In the genomic region with DNA sequence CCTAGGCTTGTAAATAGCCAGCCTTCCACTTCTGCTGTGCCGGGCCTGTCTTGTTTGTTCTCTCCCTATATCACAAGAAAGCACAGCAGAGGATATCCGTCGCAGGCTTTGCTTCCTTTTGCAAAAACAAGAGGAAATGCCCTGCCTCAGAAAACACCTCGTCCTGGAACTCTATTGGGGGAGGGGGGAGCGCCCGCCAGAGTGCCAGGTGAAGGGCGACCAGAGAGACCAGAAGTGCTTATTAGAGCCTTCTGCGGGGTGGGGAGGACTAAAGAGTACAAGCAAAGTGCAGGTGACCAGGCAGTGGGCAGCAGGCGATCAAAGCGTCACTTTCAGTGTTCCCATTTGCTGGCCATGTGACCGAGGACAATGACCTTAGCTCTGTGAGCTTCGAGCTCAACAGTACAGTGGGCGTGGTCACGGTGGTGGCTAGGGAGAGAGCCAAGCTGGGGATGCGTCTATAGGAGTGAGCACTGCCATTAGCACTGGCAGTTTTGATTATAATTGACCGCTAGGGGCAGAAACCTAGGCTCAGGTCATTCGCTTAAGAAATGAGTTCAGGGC, we compare ENCODE assay signal across 8 mouse cellular contexts. TPM values are rescaled to one million over a fixed set of nuclear protein-coding genes. Genes with fewer than 3 reads are reported as not detected.
DNase-seq lines count a peak whose midpoint lies in the region; ATAC-seq and TF ChIP-seq lines count a peak whose summit lies in the region.

No protein-coding gene starts in this region.

- no peak for DNase-seq in layer of hippocampus, adult 2 months (ENCODE audit: low spot score in 2 of 2)
- DNase-seq in layer of hippocampus, adult 18-20 months (ENCODE audit: low spot score in 2 of 2): no peak
- DNase-seq in heart, postnatal 25 days (ENCODE audit: low spot score): peak; percentile 67
- DNase-seq in limb, embryonic 10.5 days (ENCODE audit: low spot score): peak; percentile 52
- DNase-seq in mesoderm, embryonic 11.5 days (ENCODE audit: low read depth, low spot score): peak; percentile 68
- DNase-seq in left cerebral cortex, adult 9 months (ENCODE audit: low spot score in 2 of 2): no peak

- H3K27ac ChIP-seq in layer of hippocampus, adult 2 months: peak overlapping the region; percentile 79
- H3K27ac ChIP-seq in embryonic facial prominence, embryonic 13.5 days: peak overlapping the region; percentile 62; the same call in 1 of the 2 replicates
- peak overlapping the region; percentile 85 for H3K27ac ChIP-seq in limb, embryonic 10.5 days
- peak overlapping the region; percentile 72 for H3K27ac ChIP-seq in stomach, embryonic 15.5 days

- no peak for ATAC-seq in embryonic facial prominence, embryonic 13.5 days (ENCODE audit: insufficient number of reproducible peaks, insufficient read depth, low FRiP score, low TSS enrichment, low read depth)
- ATAC-seq in stomach, embryonic 15.5 days (ENCODE audit: insufficient read depth, low FRiP score, low read depth): peak; percentile 47

- H3K9ac ChIP-seq in embryonic facial prominence, embryonic 13.5 days: no peak overlapping the region
- no peak overlapping the region for H3K9ac ChIP-seq in stomach, embryonic 15.5 days

- no peaks in the 10 kb centered on the region for H3K27me3 ChIP-seq in embryonic facial prominence, embryonic 13.5 days
- H3K27me3 ChIP-seq in limb, embryonic 10.5 days (ENCODE audit: low read depth, poor library complexity, severe bottlenecking): no peaks in the 10 kb centered on the region
- no peaks in the 10 kb centered on the region for H3K27me3 ChIP-seq in stomach, embryonic 15.5 days (replicated peaks)

- intact Hi-C loops in heart, postnatal 25 days (cut with DNase I): loop anchor here (2.0 kb wide), 2 partner anchors 35 to 47 kb away; no protein-coding TSS in a partner anchor

- H3K4me3 ChIP-seq in layer of hippocampus, adult 2 months: no peak overlapping the region
- no peak overlapping the region for H3K4me3 ChIP-seq in embryonic facial prominence, embryonic 13.5 days
- 0 out of 2 replicates have a peak overlapping the region, but pooled peaks have one; percentile 19 for H3K4me3 ChIP-seq in limb, embryonic 10.5 days
- no peak overlapping the region for H3K4me3 ChIP-seq in stomach, embryonic 15.5 days (replicated peaks)

- peaks cover 32% of the 10 kb centered on the region for H3K4me1 ChIP-seq in embryonic facial prominence, embryonic 13.5 days
- H3K4me1 ChIP-seq in limb, embryonic 10.5 days: peaks cover 69% of the 10 kb centered on the region
- H3K4me1 ChIP-seq in stomach, embryonic 15.5 days: peaks cover 10% of the 10 kb centered on the region; the same call in 1 of the 2 replicates

- peak overlapping the region; percentile 16; the same call in 1 of the 2 replicates for H3K4me2 ChIP-seq in embryonic facial prominence, embryonic 13.5 days
- H3K4me2 ChIP-seq in stomach, embryonic 15.5 days: peak overlapping the region; percentile 16; the same call in 1 of the 2 replicates

- 0 out of 2 replicates have a peak, but pooled peaks cover 3% of the 10 kb centered on the region for H3K36me3 ChIP-seq in embryonic facial prominence, embryonic 13.5 days
- peaks cover 11% of the 10 kb centered on the region for H3K36me3 ChIP-seq in limb, embryonic 10.5 days
- H3K36me3 ChIP-seq in stomach, embryonic 15.5 days: no peaks in the 10 kb centered on the region

- 29% methylated on average over 17 of the region's 17 CpGs for WGBS in embryonic facial prominence, embryonic 13.5 days
- WGBS in limb, embryonic 10.5 days: 17% methylated on average over 17 of the region's 17 CpGs
- WGBS in stomach, embryonic 15.5 days: 27% methylated on average over 17 of the region's 17 CpGs

- no peaks in the 10 kb centered on the region for H3K9me3 ChIP-seq in embryonic facial prominence, embryonic 13.5 days
- H3K9me3 ChIP-seq in limb, embryonic 10.5 days (replicated peaks): no peaks in the 10 kb centered on the region
- H3K9me3 ChIP-seq in stomach, embryonic 15.5 days: no peaks in the 10 kb centered on the region

- peak; percentile 60 for TF ChIP-seq CTCF in layer of hippocampus, adult 2 months (conservative IDR thresholded peaks at IDR 0.05)

RNA-seq across cellular contexts. Expression of gene Klhl3, which starts 45.8 kb away (rescaled TPM):
- 10 to 100 TPM; 48.3 to 48.4 TPM for total RNA-seq in layer of hippocampus, adult 2 months (2021)
- 10 to 100 TPM; 47.1 to 48.6 TPM for total RNA-seq in layer of hippocampus, adult 18-20 months (2021)
- polyA plus RNA-seq in embryonic facial prominence, embryonic 13.5 days (2015; fragmentation: Nextera tagmentation; extraction: Ambion mirVana): 2.5 and 3.5 TPM in 2 replicates
- total RNA-seq in heart, postnatal 25 days (2021): 1 to 10 TPM; 2.6 TPM
- polyA plus RNA-seq in limb, embryonic 10.5 days (2016; fragmentation: Nextera tagmentation; extraction: Ambion mirVana): 2.1 and 3.2 TPM in 2 replicates
- polyA plus RNA-seq in stomach, embryonic 15.5 days (2015; fragmentation: Nextera tagmentation; extraction: Ambion mirVana): 3.2 and 3.4 TPM in 2 replicates

Comparison
In these comparisons a context has a peak if more than half of its experiments do, and no peak if none do; other contexts are left out.
1. DNase-seq: peak in heart, postnatal 25 days (single experiment), limb, embryonic 10.5 days (single experiment) and mesoderm, embryonic 11.5 days (single experiment); none in layer of hippocampus, adult 2 months (0 of 2), layer of hippocampus, adult 18-20 months (0 of 2) and left cerebral cortex, adult 9 months (0 of 2).
2. RNA of gene Klhl3, which starts 45.8 kb away (total RNA-seq): 47.1 to 48.6 TPM in layer of hippocampus, adult 18-20 months and 48.3 to 48.4 TPM in layer of hippocampus, adult 2 months; 2.6 TPM in heart, postnatal 25 days; every median in the first group is over 10 times any median in the second.
3. Peak in every context shown above with its lines, with median percentiles within 50 percentile points of each other: H3K27ac ChIP-seq.